Mouse (Mus musculus) megakaryocyte, embryonic 14.5 days (primary cell): ENCODE measurements around the gene Thap3. TPM values are rescaled to one million over a fixed set of nuclear protein-coding genes. Genes with fewer than 3 reads are reported as not detected.
A peak's percentile ranks its signal among the peaks of the same experiment; 100 is the strongest.

ENCODE experiments used
- H3K27me3 ChIP-seq: replicated peaks from 2 replicates; pipeline ENCODE3; 2012; ENCODE audit warnings: inconsistent platforms
- H3K36me3 ChIP-seq: replicated peaks from 2 replicates; pipeline ENCODE3; 2012; ENCODE audit warnings: low read length, inconsistent platforms, mixed read lengths
- H3K4me1 ChIP-seq: 2 replicates; pipeline ENCODE4 v1.6.1; 2012; ENCODE audit warnings: inconsistent platforms
- H3K4me3 ChIP-seq: replicated peaks from 2 replicates; pipeline ENCODE3; 2012; ENCODE audit warnings: moderate library complexity, mild to moderate bottlenecking, inconsistent platforms
- H3K9me3 ChIP-seq: 2 replicates; pipeline ENCODE4 v1.6.1; 2012; ENCODE audit warnings: inconsistent platforms
- FLI1 ChIP-seq: IDR thresholded peaks from 2 replicates; pipeline ENCODE4 v1.6.1; 2012; ENCODE audit warnings: low read length, inconsistent platforms, mixed read lengths
- GATA1 ChIP-seq: IDR thresholded peaks from 3 replicates; pipeline ENCODE4 v1.6.1; 2012; ENCODE audit warnings: mixed read lengths, low read length, inconsistent platforms, borderline replicate concordance
- polyA plus RNA-seq: library from polyadenylated mRNA; stranded (reverse); fragments of >175 nt; gene quantifications from 2 replicates; pipeline ENCODE4 v1.2.3, GENCODE M21; 2012; ENCODE audit warnings: low replicate concordance; ENCODE audit not compliant: insufficient read depth

Thap3 gene
- polyA plus RNA-seq, 1 experiment, result 27.3 TPM

- Histone ChIP-seq H3K9me3 (peaks cover 3% of the 10 kb centered on the region; the same call in 1 of the 2 replicates), H3K36me3 (peaks cover 23% of the 10 kb centered on the region), H3K4me1 (peaks cover 54% of the 10 kb centered on the region), H3K4me3 (peak within 1 kb of the TSS; percentile 100), H3K27me3 (no peaks in the 10 kb centered on the region)
- no peak for TF ChIP-seq GATA1
- TF ChIP-seq FLI1, result no peak
Measured at GRCm38 (mm10) chr4:151933505-151934214, 55.1 kb downstream of the Thap3 start, which contains the start of gene Dnajc11. Gene Dnajc11 (plus strand): TSS chr4:151933691.

Other genes with a start within 250 kb of the Thap3 start
- gene Camta1, start 127.1 kb downstream of the Thap3 start, polyA plus RNA-seq, result 3.2 and 13.4 TPM in 2 replicates
- gene Dnajc11, start 55.3 kb downstream of the Thap3 start, polyA plus RNA-seq, result 22.6 and 28.7 TPM in 2 replicates
- 3.9 and 7.9 TPM in 2 replicates for gene Phf13, start 7.3 kb upstream of the Thap3 start, polyA plus RNA-seq
- gene Klhl21, start 19.8 kb upstream of the Thap3 start, polyA plus RNA-seq, result 4.4 and 7.1 TPM in 2 replicates
- 3.8 and 4.3 TPM in 2 replicates for gene Zbtb48, start 38.7 kb upstream of the Thap3 start, polyA plus RNA-seq
- gene Tas1r1, start 49.6 kb upstream of the Thap3 start, polyA plus RNA-seq, result 0.34 TPM in 1 of 2 replicates, not detected in the other
- 7.7 and 25.0 TPM in 2 replicates for gene Nol9, start 50.3 kb upstream of the Thap3 start, polyA plus RNA-seq
- gene Plekhg5, start 83.5 kb upstream of the Thap3 start, polyA plus RNA-seq, result 3.6 and 5.5 TPM in 2 replicates
- gene Tnfrsf25, start 126.9 kb upstream of the Thap3 start, polyA plus RNA-seq, result 0.56 TPM in 1 of 2 replicates, not detected in the other
- gene Espn, start 163.4 kb upstream of the Thap3 start, polyA plus RNA-seq, result 9.3 and 14.4 TPM in 2 replicates
- not detected in 2 replicates for gene Hes2, start 169.9 kb upstream of the Thap3 start, polyA plus RNA-seq
- gene Acot7, start 189.1 kb upstream of the Thap3 start, polyA plus RNA-seq, result 103 and 107 TPM in 2 replicates